18 mouse cellular contexts compared by ENCODE assay signal in genomic region chr3:137881093-137881492, GRCm38 (mm10). TPM values are rescaled to one million over a fixed set of nuclear protein-coding genes. Genes with fewer than 3 reads are reported as not detected.
DNase-seq lines count a peak whose midpoint lies in the region; TF ChIP-seq lines count a peak whose summit lies in the region.
"Had no signal": no experiment of that assay in that cellular context is flagged by ENCODE, and none has a peak within 500 bp of the region (broad histone marks: within the 10 kb centered on the region; RNA-seq: fewer than 3 reads in every experiment).

No protein-coding gene starts in this region.

- H3K9me3 ChIP-seq in CH12.LX (replicated peaks; ENCODE audit: low read length) (peaks cover 9% of the 10 kb centered on the region), MEL (replicated peaks; ENCODE audit: insufficient read depth, low read length) (no peaks in the 10 kb centered on the region)
- peaks cover 5% of the 10 kb centered on the region; the same call in 1 of the 2 replicates for H3K9me3 ChIP-seq in forebrain, embryonic 10.5 days
- H3K9me3 ChIP-seq: forebrain, embryonic 12.5 days; G1E had no signal

- TF ChIP-seq RAD21 in CH12.LX (IDR thresholded peaks at IDR 0.05; ENCODE audit: low read depth, low read length) (no peak), MEL (IDR thresholded peaks at IDR 0.05; ENCODE audit: low read depth, low read length) (no peak)

- dilution Hi-C loops in CH12.LX (cut with MboI; ENCODE audit: extremely low pct_ligation_motif_present, extremely low pct_unique_long_range_greater_than_20kb, low sequenced_read_pairs): no loop called here

- H3K4me3 ChIP-seq in CH12.LX (replicated peaks in 1 of 3; ENCODE audit: low read depth in 2 of 3, low read length in 2 of 3, poor library complexity in 1 of 3) (no peak overlapping the region), MEL (ENCODE audit: control insufficient read depth in 1 of 2, insufficient read depth in 1 of 2, low read depth in 2 of 2, low read length in 2 of 2) (no peak overlapping the region)
- no peak overlapping the region for H3K4me3 ChIP-seq in forebrain, embryonic 10.5 days
- H3K4me3 ChIP-seq: embryonic facial prominence, embryonic 10.5 days; embryonic facial prominence, embryonic 12.5 days; forebrain, embryonic 12.5 days had no signal

- no peak overlapping the region for H3K4me2 ChIP-seq in CH12.LX (ENCODE audit: insufficient read depth, low read depth, poor library complexity, severe bottlenecking)
- H3K4me2 ChIP-seq: embryonic facial prominence, embryonic 12.5 days; forebrain, embryonic 12.5 days had no signal

- no peak for TF ChIP-seq CTCF in CH12.LX (conservative IDR thresholded peaks at IDR 0.05 in 1 of 2, IDR thresholded peaks at IDR 0.05 in 1 of 2; ENCODE audit: low read depth in 2 of 2, low read length in 2 of 2)
- no peak for TF ChIP-seq CTCF in MEL (IDR thresholded peaks at IDR 0.05 in 2 of 3, conservative IDR thresholded peaks at IDR 0.05 in 1 of 3; ENCODE audit: control insufficient read depth in 1 of 3, insufficient read depth in 1 of 3, low read depth in 2 of 3, low read length in 3 of 3, poor library complexity in 1 of 3, severe bottlenecking in 1 of 3)

- TF ChIP-seq EP300 in CH12.LX (IDR thresholded peaks at IDR 0.05; ENCODE audit: low read length) (no peak), MEL (IDR thresholded peaks at IDR 0.05; ENCODE audit: low read depth in 1 of 2, low read length in 2 of 2) (no peak)

- in situ Hi-C loops in CH12.LX (cut with MboI; ENCODE audit: low pct_ligation_motif_present, low pct_unique_long_range_greater_than_20kb, low sequenced_read_pairs): no loop called here

- H3K36me3 ChIP-seq in CH12.LX (replicated peaks in 1 of 2; ENCODE audit: control insufficient read depth in 1 of 2, insufficient read depth in 1 of 2, low read length in 1 of 2) (peaks cover 0 to 12% of the 10 kb centered on the region in 2 experiments), MEL (ENCODE audit: control insufficient read depth in 1 of 2, insufficient read depth in 2 of 2, low read length in 2 of 2) (peaks cover 0 to 2% of the 10 kb centered on the region in 2 experiments)
- peaks cover 6% of the 10 kb centered on the region for H3K36me3 ChIP-seq in forebrain, embryonic 10.5 days (replicated peaks)

- no peak for TF ChIP-seq POLR2A in CH12.LX (IDR thresholded peaks at IDR 0.05; ENCODE audit: low read depth, low read length)
- no peak for TF ChIP-seq POLR2A in MEL (IDR thresholded peaks at IDR 0.05; ENCODE audit: control insufficient read depth in 1 of 2, insufficient read depth in 1 of 2, low read depth in 1 of 2, low read length in 2 of 2, poor library complexity in 1 of 2)

- no peak overlapping the region for H3K9ac ChIP-seq in CH12.LX (ENCODE audit: insufficient read depth, low read depth)
- no peak overlapping the region for H3K9ac ChIP-seq in MEL (ENCODE audit: control insufficient read depth, low read depth, low read length, poor library complexity, severe bottlenecking)
- H3K9ac ChIP-seq: embryonic facial prominence, embryonic 12.5 days; forebrain, embryonic 12.5 days had no signal

- H3K4me1 ChIP-seq in CH12.LX (ENCODE audit: control insufficient read depth in 1 of 2, insufficient read depth in 2 of 2): peaks cover 11 to 26% of the 10 kb centered on the region in 2 experiments
- H3K4me1 ChIP-seq in MEL (ENCODE audit: control insufficient read depth in 1 of 2, insufficient read depth in 2 of 2, low read length in 2 of 2): peaks cover 4 to 6% of the 10 kb centered on the region in 2 experiments; a peak in 3 of 4 replicates
- H3K4me1 ChIP-seq in forebrain, embryonic 10.5 days: no peaks in the 10 kb centered on the region
- H3K4me1 ChIP-seq: embryonic facial prominence, embryonic 10.5 days; embryonic facial prominence, embryonic 12.5 days; forebrain, embryonic 12.5 days had no signal

- H3K79me2 ChIP-seq in CH12.LX (replicated peaks; ENCODE audit: control insufficient read depth, extremely low read depth, insufficient read depth, poor library complexity, severe bottlenecking) (no peaks in the 10 kb centered on the region), MEL (ENCODE audit: control insufficient read depth, insufficient read depth, low read length, poor library complexity) (no peaks in the 10 kb centered on the region)

- H3K27me3 ChIP-seq in CH12.LX (replicated peaks) (no peaks in the 10 kb centered on the region), MEL (ENCODE audit: control insufficient read depth in 1 of 2, insufficient read depth in 2 of 2, low read length in 2 of 2) (no peaks in the 10 kb centered on the region)
- no peaks in the 10 kb centered on the region for H3K27me3 ChIP-seq in forebrain, embryonic 10.5 days (ENCODE audit: poor library complexity, severe bottlenecking)
- H3K27me3 ChIP-seq: embryonic facial prominence, embryonic 12.5 days; forebrain, embryonic 12.5 days had no signal

- H3K27ac ChIP-seq in CH12.LX (ENCODE audit: insufficient read depth, low read depth): no peak overlapping the region
- no peak overlapping the region for H3K27ac ChIP-seq in MEL (ENCODE audit: control insufficient read depth, low read depth, low read length)
- no peak overlapping the region for H3K27ac ChIP-seq in forebrain, embryonic 10.5 days
- H3K27ac ChIP-seq: embryonic facial prominence, embryonic 10.5 days; embryonic facial prominence, embryonic 12.5 days; forebrain, embryonic 12.5 days had no signal

- WGBS in forebrain, embryonic 10.5 days: 91% methylated on average over 5 of the region's 5 CpGs

- DNase-seq in A20 (ENCODE audit: low read depth, low spot score) (peak; percentile 2), CH12.LX (ENCODE audit: extremely low read depth) (no peak), MEL (ENCODE audit: low read depth, low spot score) (no peak)
- no peak for DNase-seq in left cerebral cortex, adult 8-10 months (ENCODE audit: low spot score in 2 of 2)
- no peak for DNase-seq in forebrain, embryonic 10.5 days (ENCODE audit: extremely low spot score, low spot score)
- DNase-seq: adrenal gland, adult 2 months; adrenal gland, postnatal 10 days; adrenal gland, postnatal 25 days; B cell, adult 2 months; cerebellum, adult 11 months; cerebellum, adult 2 months; cerebellum, adult 9-10 months; cerebellum, postnatal 10 days; cerebellum, postnatal 25 days had no signal

TF ChIP-seq in CH12.LX, 34 proteins besides CTCF, POLR2A, EP300 and RAD21:
- TF ChIP-seq MAZ (IDR thresholded peaks at IDR 0.05; ENCODE audit: low read depth, low read length) (no peak), MXI1 (IDR thresholded peaks at IDR 0.05; ENCODE audit: low read depth, low read length) (no peak), KAT2A (IDR thresholded peaks at IDR 0.05; ENCODE audit: insufficient replicate concordance, low read length) (no peak), MAFK (IDR thresholded peaks at IDR 0.05; ENCODE audit: insufficient replicate concordance, low read length) (peak; percentile 93), ZC3H11A (IDR thresholded peaks at IDR 0.05; ENCODE audit: low read depth, low read length) (no peak)

TF ChIP-seq in MEL, 35 proteins besides CTCF, POLR2A, EP300 and RAD21:
- TF ChIP-seq MAFK (IDR thresholded peaks at IDR 0.05; ENCODE audit: borderline replicate concordance, low read depth, low read length) (peak; percentile 59; the same call in 1 of the 2 replicates), ZMIZ1 (IDR thresholded peaks at IDR 0.05; ENCODE audit: low read depth, low read length) (no peak)

RNA-seq across cellular contexts. Expression of gene Dnajb14, which starts 13.6 kb away (rescaled TPM):
- 6.0 and 7.0 TPM in 2 replicates for total RNA-seq in CH12.LX (2012; rRNA removed)
- 2.8 and 2.9 TPM in 2 replicates for total RNA-seq in CH12.LX (2014; rRNA removed)
- polyA plus RNA-seq in CH12.LX (2012; ENCODE audit: insufficient read length, low read depth): 4.4 and 6.4 TPM in 2 replicates
- 4.2 and 4.4 TPM in 2 replicates for total RNA-seq in MEL (2012; rRNA removed)
- 1 to 10 TPM in 1 of 2 experiments, not detected in 1; 6.1 TPM for polyA plus RNA-seq in MEL (2012; ENCODE audit: insufficient read depth in 1 of 2, insufficient read length in 2 of 2, low read depth in 1 of 2, low replicate concordance in 2 of 2, missing spikeins in 1 of 2)
- total RNA-seq in left cerebral cortex, adult 8-10 months (2022): 10 to 100 TPM; 43.6 to 53.5 (median 47.1) TPM
- 5.3 and 5.5 TPM in 2 replicates for polyA plus RNA-seq in forebrain, embryonic 10.5 days (2016; fragmentation: Nextera tagmentation; extraction: Ambion mirVana)

RNA-seq across cellular contexts. Expression of gene H2afz, which starts 16.8 kb away (rescaled TPM):
- total RNA-seq in CH12.LX (2012; rRNA removed): 3,347 and 4,299 TPM in 2 replicates
- total RNA-seq in CH12.LX (2014; rRNA removed): 4,409 and 4,907 TPM in 2 replicates
- 3,496 and 4,006 TPM in 2 replicates for polyA plus RNA-seq in CH12.LX (2012; ENCODE audit: insufficient read length, low read depth)
- 1,732 and 2,078 TPM in 2 replicates for total RNA-seq in MEL (2012; rRNA removed)
- 1,000 to 10,000 TPM; 1,006 to 3,472 TPM for polyA plus RNA-seq in MEL (2012; ENCODE audit: insufficient read depth in 1 of 2, insufficient read length in 2 of 2, low read depth in 1 of 2, low replicate concordance in 2 of 2, missing spikeins in 1 of 2)
- 100 to 1,000 TPM; 174 to 188 (median 180) TPM for total RNA-seq in left cerebral cortex, adult 8-10 months (2022)
- polyA plus RNA-seq in forebrain, embryonic 10.5 days (2016; fragmentation: Nextera tagmentation; extraction: Ambion mirVana): 3,633 and 3,684 TPM in 2 replicates

RNA-seq across cellular contexts. Expression of gene Lamtor3, which starts 37.2 kb away (rescaled TPM):
- total RNA-seq in CH12.LX (2012; rRNA removed) (146 and 169 TPM in 2 replicates), CH12.LX (2014; rRNA removed) (245 and 260 TPM in 2 replicates), MEL (2012; rRNA removed) (73.3 and 77.5 TPM in 2 replicates)
- polyA plus RNA-seq in CH12.LX (2012; ENCODE audit: insufficient read length, low read depth) (147 and 155 TPM in 2 replicates), MEL (2012; ENCODE audit: insufficient read depth in 1 of 2, insufficient read length in 2 of 2, low read depth in 1 of 2, low replicate concordance in 2 of 2, missing spikeins in 1 of 2) (10 to 100 TPM in 1 of 2 experiments, not detected in 1; 88.3 TPM)
- 10 to 100 TPM; 62.0 to 71.8 (median 65.0) TPM for total RNA-seq in left cerebral cortex, adult 8-10 months (2022)
- polyA plus RNA-seq in forebrain, embryonic 10.5 days (2016; fragmentation: Nextera tagmentation; extraction: Ambion mirVana): 90.1 and 92.3 TPM in 2 replicates
